Mouse (Mus musculus) stomach, postnatal 0 days (tissue): ENCODE measurements around the gene Tdrd6. TPM values are rescaled to one million over a fixed set of nuclear protein-coding genes. Genes with fewer than 3 reads are reported as not detected.

Experiments used
- ATAC-seq: fragments of 200-750 bp; cut with Nextera tagmentation; 2 replicates; pipeline ENCODE4 v1.8.0; 2017; ENCODE audit not compliant: low FRiP score, low TSS enrichment
- DNase-seq: peaks from one replicate; pipeline ENCODE4 v3.0.0-alpha.2; 2016; ENCODE audit warnings: low spot score
- H3K27ac ChIP-seq: fragments of 300-500 bp; sonication (generic); replicated peaks from 2 replicates; pipeline ENCODE4 v1.5.1; 2014; ENCODE audit warnings: mild to moderate bottlenecking, control low read depth
- H3K27me3 ChIP-seq: fragments of 300-500 bp; sonication (generic); 2 replicates; pipeline ENCODE4 v1.6.1; 2014; ENCODE audit warnings: low read length; ENCODE audit not compliant: control insufficient read depth, insufficient read depth
- H3K36me3 ChIP-seq: fragments of 300-500 bp; sonication (generic); 2 replicates; pipeline ENCODE4 v1.6.1; 2014; ENCODE audit warnings: low read length, mixed read lengths; ENCODE audit not compliant: control insufficient read depth, insufficient read depth
- H3K4me1 ChIP-seq: fragments of 300-500 bp; sonication (generic); replicated peaks from 2 replicates; pipeline ENCODE4 v1.6.1; 2014; ENCODE audit warnings: antibody characterized with exemption; ENCODE audit not compliant: control insufficient read depth, insufficient read depth
- H3K4me2 ChIP-seq: fragments of 300-500 bp; sonication (generic); replicated peaks from 2 replicates; pipeline ENCODE4 v1.6.1; 2014; ENCODE audit warnings: low read depth, mild to moderate bottlenecking, control low read depth, moderate library complexity
- H3K4me3 ChIP-seq: fragments of 300-500 bp; sonication (generic); 2 replicates; pipeline ENCODE4 v1.5.1; 2014; ENCODE audit warnings: low read depth, low read length, control low read depth
- H3K9ac ChIP-seq: fragments of 300-500 bp; sonication (generic); 2 replicates; pipeline ENCODE4 v1.6.1; 2014; ENCODE audit warnings: mild to moderate bottlenecking, low read length, control low read depth, mixed read lengths
- H3K9me3 ChIP-seq: fragments of 300-500 bp; sonication (generic); 2 replicates; pipeline ENCODE4 v1.6.1; 2016; ENCODE audit warnings: low read length; ENCODE audit not compliant: control insufficient read depth
- CTCF ChIP-seq: IDR thresholded peaks from 2 replicates; pipeline ENCODE4 v1.5.1; 2016; ENCODE audit warnings: antibody characterized with exemption, low read depth, mild to moderate bottlenecking, moderate library complexity
- EP300 ChIP-seq: optimal IDR thresholded peaks from 2 replicates; pipeline ENCODE3; 2016; ENCODE audit warnings: antibody characterized with exemption
- WGBS: fragments of 180-500 bp; shearing (Covaris S2); extraction: QIAGEN DNeasy Blood & Tissue Kit; methylation state at CpG from one replicate; pipeline ENCODE4 v1.1.7; 2014; 5-methylcytosine and 5-hydroxymethylcytosine counted together
- polyA plus RNA-seq: library from polyadenylated mRNA; unstranded; fragments of >200 nt; fragmentation: Nextera tagmentation; extraction: Ambion mirVana; gene quantifications from 2 replicates; pipeline ENCODE4 v1.2.1, GENCODE M21; 2015

Tdrd6 gene
- polyA plus RNA-seq, 1 experiment from 2014 or later = 0.08 TPM

DNA sequence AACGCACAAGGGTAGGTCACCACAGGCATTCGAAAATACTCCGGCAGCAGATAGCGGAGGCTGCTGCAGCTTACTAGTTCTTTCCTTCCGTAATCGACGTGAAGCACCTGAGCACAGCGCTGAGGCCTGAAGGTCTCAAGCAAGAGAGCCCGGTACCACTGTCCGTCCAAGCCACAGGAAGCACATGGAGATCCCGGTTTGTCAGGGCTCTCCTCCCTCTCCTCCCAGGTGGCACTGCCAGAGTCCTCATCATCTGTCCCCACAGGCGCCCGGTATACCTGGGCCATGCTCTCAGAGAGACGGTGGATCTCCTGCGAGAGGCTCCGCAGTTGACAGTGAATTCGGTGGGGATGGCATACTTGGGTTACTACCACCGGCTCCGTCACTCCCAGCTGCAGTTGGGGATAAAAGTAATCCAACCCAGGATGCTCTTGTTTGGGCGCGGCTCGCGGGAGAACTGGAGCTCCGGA lies 1.0 kb downstream of the Tdrd6 start:
- 25% methylated on average over 24 of the region's 24 CpGs for WGBS
- no peak overlapping the region for H3K27ac ChIP-seq
- H3K4me1 ChIP-seq = peaks cover 4% of the 10 kb centered on the region
- peak overlapping the region; percentile 52 for H3K4me2 ChIP-seq
- H3K9me3 ChIP-seq = no peaks in the 10 kb centered on the region
- TF ChIP-seq EP300 (no peak), CTCF (no peak)
- H3K4me3 ChIP-seq = peak overlapping the region; percentile 32; the same call in 1 of the 2 replicates
- H3K27me3 ChIP-seq = peaks cover 7% of the 10 kb centered on the region
- H3K36me3 ChIP-seq = no peaks in the 10 kb centered on the region
- DNase-seq (no peak), ATAC-seq (no peak)
- no peak overlapping the region for H3K9ac ChIP-seq

DNA sequence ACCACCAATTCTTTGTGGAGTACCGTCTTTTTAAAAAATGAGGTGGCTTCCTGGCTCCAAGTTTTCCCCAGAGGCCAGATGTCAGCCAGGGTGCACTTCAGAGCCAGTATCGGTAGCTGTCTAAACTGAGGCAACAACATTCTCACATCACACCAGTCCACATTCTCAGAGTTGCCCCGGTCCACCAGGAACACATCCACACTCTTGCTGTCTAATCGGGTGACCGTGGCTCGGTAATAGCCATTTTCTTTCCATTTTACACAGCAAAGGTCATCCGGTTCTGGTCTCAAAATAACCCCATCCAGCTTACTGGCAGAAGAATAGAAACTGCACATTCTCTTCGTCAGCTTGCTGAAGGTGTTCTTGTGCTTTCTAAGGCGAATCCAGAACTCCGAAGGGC lies 1.9 kb downstream of the Tdrd6 start:
- Histone ChIP-seq H3K4me1 (peaks cover 4% of the 10 kb centered on the region), H3K27me3 (peaks cover 7% of the 10 kb centered on the region), H3K9ac (no peak overlapping the region), H3K4me3 (no peak overlapping the region), H3K36me3 (no peaks in the 10 kb centered on the region), H3K9me3 (no peaks in the 10 kb centered on the region), H3K4me2 (no peak overlapping the region), H3K27ac (no peak overlapping the region)
- no peak for TF ChIP-seq EP300
- no peak for TF ChIP-seq CTCF
- ATAC-seq = no peak
- DNase-seq = no peak
- WGBS = 91% methylated on average over 10 of the region's 10 CpGs

DNA sequence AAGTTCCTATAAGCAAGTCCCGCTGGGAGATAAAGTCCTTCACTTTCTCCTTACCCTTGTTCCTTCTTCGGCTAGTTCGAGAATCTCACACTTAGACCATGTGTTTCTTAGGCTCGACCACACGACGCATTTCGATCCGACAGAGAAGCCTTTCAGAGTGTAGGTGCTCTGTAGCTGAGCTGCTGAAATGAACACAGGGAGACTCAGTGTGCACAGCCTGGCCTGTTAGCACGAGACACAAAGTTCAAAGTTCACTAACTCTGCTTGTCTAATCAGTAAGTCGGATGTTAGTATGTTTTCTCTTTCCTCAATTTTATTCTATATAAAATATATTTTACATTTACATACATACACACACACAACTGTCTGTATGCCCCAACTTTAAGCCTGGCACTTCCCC lies 8.0 kb downstream of the Tdrd6 start:
- Histone ChIP-seq H3K27ac (no peak overlapping the region), H3K9me3 (no peaks in the 10 kb centered on the region), H3K4me2 (no peak overlapping the region), H3K9ac (no peak overlapping the region), H3K27me3 (no peaks in the 10 kb centered on the region), H3K36me3 (no peaks in the 10 kb centered on the region), H3K4me3 (no peak overlapping the region), H3K4me1 (no peaks in the 10 kb centered on the region)
- ATAC-seq = no peak
- TF ChIP-seq EP300 = no peak
- TF ChIP-seq CTCF = no peak
- WGBS = 81% methylated on average over 10 of the region's 10 CpGs
- DNase-seq = no peak

DNA sequence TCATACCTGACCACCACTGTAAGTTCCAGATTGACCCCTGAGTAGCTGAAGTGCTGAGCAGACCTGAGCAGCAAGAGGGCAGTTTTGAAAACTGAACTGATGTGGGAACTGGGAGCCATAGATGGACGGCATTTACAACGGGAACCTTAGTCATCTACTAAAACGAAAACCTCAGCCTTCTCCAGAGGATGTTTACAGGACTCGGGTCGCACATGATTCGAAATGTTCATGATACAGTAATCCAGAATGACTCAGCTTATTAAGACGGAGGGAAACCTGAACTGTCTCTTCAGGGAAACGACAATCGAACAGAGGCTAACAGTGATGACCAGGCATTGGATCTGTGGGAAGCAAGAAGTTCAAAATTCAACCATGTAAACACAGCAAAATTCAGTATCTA lies 10.9 kb downstream of the Tdrd6 start:
- no peak overlapping the region for H3K27ac ChIP-seq
- no peaks in the 10 kb centered on the region for H3K36me3 ChIP-seq
- no peaks in the 10 kb centered on the region for H3K4me1 ChIP-seq
- H3K9me3 ChIP-seq = no peaks in the 10 kb centered on the region
- no peak for ATAC-seq
- no peak overlapping the region for H3K9ac ChIP-seq
- no peak overlapping the region for H3K4me2 ChIP-seq
- TF ChIP-seq CTCF (no peak), EP300 (no peak)
- H3K4me3 ChIP-seq = no peak overlapping the region
- DNase-seq = no peak
- 76% methylated on average over 9 of the region's 9 CpGs for WGBS
- no peaks in the 10 kb centered on the region for H3K27me3 ChIP-seq

DNA sequence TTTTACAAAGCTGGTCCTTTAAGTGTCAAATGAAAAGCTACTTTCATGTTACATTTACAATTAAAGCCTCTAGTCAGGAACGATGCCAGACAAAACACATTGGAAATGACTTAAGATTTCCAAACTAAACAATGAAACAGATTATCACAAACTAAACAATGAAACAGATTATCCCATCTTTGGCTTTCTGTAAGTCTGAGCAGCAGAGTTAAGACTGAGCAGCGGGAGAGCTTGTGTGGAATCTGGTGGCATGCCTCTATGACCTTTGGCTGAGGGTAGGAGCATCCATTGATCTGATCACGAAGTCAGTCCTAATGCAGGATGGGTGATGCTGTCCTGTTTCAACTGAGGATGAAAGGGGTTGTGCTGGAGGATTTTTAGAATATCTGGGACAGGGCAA lies 17.9 kb downstream of the Tdrd6 start:
- no peak overlapping the region for H3K27ac ChIP-seq
- H3K27me3 ChIP-seq = no peaks in the 10 kb centered on the region
- no peak overlapping the region for H3K4me2 ChIP-seq
- no peaks in the 10 kb centered on the region for H3K4me1 ChIP-seq
- H3K9ac ChIP-seq = no peak overlapping the region
- DNase-seq (no peak), ATAC-seq (no peak)
- no peak overlapping the region for H3K4me3 ChIP-seq
- H3K36me3 ChIP-seq = no peaks in the 10 kb centered on the region
- TF ChIP-seq CTCF (no peak), EP300 (no peak)
- WGBS = 34% methylated on average over 3 of the region's 3 CpGs
- H3K9me3 ChIP-seq = no peaks in the 10 kb centered on the region

DNA sequence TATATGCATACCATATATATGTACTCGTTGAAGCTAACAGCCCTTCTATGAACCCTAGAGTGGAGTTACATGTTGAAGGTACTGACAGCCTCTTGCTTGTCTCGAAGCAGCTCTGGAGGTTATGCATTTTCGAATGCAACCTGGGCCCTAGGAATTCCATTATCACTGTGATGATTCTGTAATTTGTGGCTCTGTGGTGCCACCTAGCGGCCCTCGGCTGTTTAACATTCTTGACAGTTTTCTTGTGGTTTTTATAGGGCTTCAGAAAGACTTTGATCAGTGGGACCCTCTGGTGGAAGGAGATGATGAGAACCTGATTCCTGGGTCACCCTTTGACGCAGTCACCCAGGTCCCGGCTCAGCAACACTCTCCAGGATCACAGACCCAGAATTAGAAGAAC lies 18.5 kb downstream of the Tdrd6 start:
- 17% methylated on average over 7 of the region's 7 CpGs for WGBS
- no peak for ATAC-seq
- peak; percentile 71 for DNase-seq

More for the DNA sequence above, 18.5 kb downstream of the Tdrd6 start:
- Histone ChIP-seq H3K36me3 (no peaks in the 10 kb centered on the region), H3K27me3 (no peaks in the 10 kb centered on the region), H3K4me2 (no peak overlapping the region), H3K9ac (no peak overlapping the region), H3K27ac (no peak overlapping the region), H3K4me1 (no peaks in the 10 kb centered on the region), H3K9me3 (no peaks in the 10 kb centered on the region), H3K4me3 (no peak overlapping the region)
- TF ChIP-seq EP300 (no peak), CTCF (peak; percentile 88)
